Mouse (Mus musculus) Patski (cell line): ENCODE measurements at regions not wholly inside any gene's neighbourhood (a gene's known extent, or its start where the extent isn't known, plus 50 kb on each side); places are given as distances from the start of the nearest gene placed in this dataset.

Experiments used
- ATAC-seq: fragments of 100-300 bp; one replicate; pipeline ENCODE4 v1.8.0; 2021
- CTCF ChIA-PET: fragments of 350-600 bp; sonication (Branson Sonifier 250); formaldehyde crosslinking; loops from one replicate; lab custom pipeline; 2022; ENCODE audit warnings: inconsistent platforms; lab: Charles Lee
- POLR2A ChIA-PET: fragments of 350-600 bp; sonication (Branson Sonifier 250); formaldehyde crosslinking; loops from one replicate; lab custom pipeline; 2022; ENCODE audit warnings: antibody characterized with exemption, inconsistent platforms; lab: Charles Lee
- DNase-seq: peaks from one replicate; pipeline ENCODE4 v3.0.0-alpha.2; 2011; ENCODE audit warnings: low read depth, low spot score
- H3K27me3 ChIP-seq: fragments of 371-371 bp; one replicate; pipeline ENCODE4 v1.5.1; 2021
- CTCF ChIP-seq: fragments of 100-300 bp; IDR thresholded peaks from one replicate; pipeline ENCODE4 v1.5.1; 2021
- in situ Hi-C: fragments of 300-500 bp; cut with MboI; formaldehyde crosslinking; loops from 3 replicates; pipeline ENCODE4 v1.11.1; 2018; ENCODE audit warnings: low pct_unique_long_range_greater_than_20kb, mixed read lengths

DNA sequence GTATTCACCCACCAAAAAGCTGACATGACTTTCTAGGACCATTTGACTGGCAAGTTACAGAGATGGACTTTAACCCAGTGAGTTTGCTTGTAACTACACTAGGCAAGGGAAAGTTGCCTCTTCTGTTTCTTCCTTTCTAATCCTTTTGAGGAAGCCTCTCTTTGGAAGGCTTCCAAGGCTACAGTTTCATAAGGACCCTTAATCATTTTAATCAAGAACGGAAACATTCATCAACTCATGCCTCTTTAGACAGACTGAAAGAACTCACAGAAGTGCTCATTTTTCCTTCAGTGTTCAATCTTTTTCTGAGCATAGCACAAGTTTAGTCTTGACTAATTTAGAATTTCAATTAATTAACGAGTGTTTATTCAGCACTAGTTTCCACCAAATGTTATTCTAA, 84.2 kb downstream of the Ddx1 start:
- DNase-seq = no peak
- no peak for ATAC-seq
- CTCF ChIA-PET = no interaction called here
- H3K27me3 ChIP-seq = no peaks in the 10 kb centered on the region
- in situ Hi-C loops = no loop called here
- POLR2A ChIA-PET = no interaction called here
- no peak for TF ChIP-seq CTCF

- DNase-seq = no peak
- CTCF ChIA-PET = interaction anchor here (1.0 kb wide), 1 partner anchor 42 kb away, joined by 3 read pairs; no protein-coding TSS in a partner anchor
- H3K27me3 ChIP-seq = no peaks in the 10 kb centered on the region
- POLR2A ChIA-PET = no interaction called here
- no peak for TF ChIP-seq CTCF
- in situ Hi-C loops = no loop called here
- no peak for ATAC-seq
These were observed 88.0 kb downstream of the Ddx1 start for GRCm38 (mm10) chr12:13161051-13161450.

DNA sequence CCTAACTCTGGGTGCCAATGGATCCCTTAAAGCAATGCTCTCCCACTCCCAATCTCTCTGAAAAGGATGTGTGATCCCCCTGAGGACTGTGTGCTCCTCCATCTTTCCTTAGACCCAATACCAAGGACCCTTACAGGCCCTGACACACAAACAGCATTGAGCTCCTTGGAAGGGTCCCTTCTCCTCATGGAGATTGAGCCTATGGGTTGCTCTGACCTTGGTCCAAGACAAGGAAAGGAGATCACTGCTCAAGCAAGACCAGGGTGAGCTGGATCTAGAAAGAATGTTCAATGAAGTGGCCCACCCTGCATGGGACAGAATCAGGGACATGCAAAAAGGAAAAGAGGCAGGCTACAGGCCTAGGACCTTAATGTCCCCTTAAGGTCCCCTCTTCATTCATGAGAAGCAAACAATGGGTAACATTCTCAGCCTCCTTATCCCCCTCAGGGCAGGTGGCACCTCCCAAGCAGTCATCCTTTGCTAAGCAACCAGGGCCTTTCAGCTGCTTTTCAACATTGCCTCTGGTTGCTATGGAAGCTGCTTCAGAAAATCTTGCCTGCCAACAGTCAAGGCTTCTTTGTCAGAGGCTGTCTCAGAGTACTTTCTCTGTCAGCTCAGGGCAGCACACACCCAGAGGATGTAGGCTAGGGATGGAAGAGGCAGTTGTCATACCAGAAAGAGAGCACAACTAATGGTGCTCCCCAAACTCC, 89.5 kb downstream of the Ddx1 start:
- no peak for TF ChIP-seq CTCF
- ChIA-PET POLR2A (no interaction called here), CTCF (no interaction called here)
- ATAC-seq (no peak), DNase-seq (no peak)
- in situ Hi-C loops = no loop called here
- no peaks in the 10 kb centered on the region for H3K27me3 ChIP-seq

- ATAC-seq = no peak
- POLR2A ChIA-PET = interaction anchor here (0.6 kb wide), 1 partner anchor 18 kb away, joined by 3 read pairs; no protein-coding TSS in a partner anchor
- in situ Hi-C loops = no loop called here
- no peak for TF ChIP-seq CTCF
- DNase-seq = no peak
- H3K27me3 ChIP-seq = no peaks in the 10 kb centered on the region
- CTCF ChIA-PET = no interaction called here
These were observed 91.2 kb downstream of the Ddx1 start for GRCm38 (mm10) chr12:13157666-13158381.

GRCm38 (mm10) chr12:13157089-13157488, 91.9 kb downstream of the Ddx1 start:
- ATAC-seq (no peak), DNase-seq (no peak)
- no peak for TF ChIP-seq CTCF
- no peaks in the 10 kb centered on the region for H3K27me3 ChIP-seq
- ChIA-PET CTCF (no interaction called here), POLR2A (interaction anchor here (0.6 kb wide), 1 partner anchor 18 kb away, joined by 3 read pairs; no protein-coding TSS in a partner anchor)
- in situ Hi-C loops = no loop called here

DNA sequence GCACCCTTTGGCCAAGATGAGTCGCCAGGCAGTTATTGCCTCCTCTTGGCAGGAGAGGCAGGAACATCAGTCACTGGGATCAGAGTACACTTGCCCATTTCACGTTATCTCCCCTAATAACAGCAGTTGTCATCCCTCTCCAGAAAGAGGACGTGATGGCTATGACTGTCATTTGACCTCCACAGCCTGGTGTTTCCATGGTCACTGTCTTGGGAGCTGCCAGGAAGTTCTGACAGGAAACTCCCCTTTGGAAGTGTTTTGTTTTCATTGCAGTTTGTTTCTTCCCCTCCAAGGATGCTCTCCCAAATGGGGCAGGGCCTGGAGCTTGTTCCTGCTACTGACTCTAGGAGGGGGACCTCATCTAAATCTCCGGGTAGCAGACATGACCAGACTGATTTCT, 98.3 kb downstream of the Ddx1 start:
- DNase-seq = no peak
- POLR2A ChIA-PET = no interaction called here
- no peak for ATAC-seq
- no peaks in the 10 kb centered on the region for H3K27me3 ChIP-seq
- CTCF ChIA-PET = no interaction called here
- TF ChIP-seq CTCF = no peak
- in situ Hi-C loops = no loop called here

- no peaks in the 10 kb centered on the region for H3K27me3 ChIP-seq
- in situ Hi-C loops = no loop called here
- ChIA-PET CTCF (no interaction called here), POLR2A (no interaction called here)
- no peak for ATAC-seq
- no peak for TF ChIP-seq CTCF
- no peak for DNase-seq
These were observed 101.8 kb downstream of the Ddx1 start for GRCm38 (mm10) chr12:13147251-13147650.

- ATAC-seq (no peak), DNase-seq (no peak)
- no peak for TF ChIP-seq CTCF
- in situ Hi-C loops = no loop called here
- ChIA-PET CTCF (interaction anchor here (1.5 kb wide), 1 partner anchor 11 kb away, joined by 4 read pairs; no protein-coding TSS in a partner anchor), POLR2A (interaction anchor here (0.9 kb wide), 1 partner anchor 356 kb away, joined by 3 read pairs; no protein-coding TSS in a partner anchor)
- H3K27me3 ChIP-seq = no peaks in the 10 kb centered on the region
These were observed 103.6 kb downstream of the Ddx1 start for GRCm38 (mm10) chr12:13145186-13146115.

DNA sequence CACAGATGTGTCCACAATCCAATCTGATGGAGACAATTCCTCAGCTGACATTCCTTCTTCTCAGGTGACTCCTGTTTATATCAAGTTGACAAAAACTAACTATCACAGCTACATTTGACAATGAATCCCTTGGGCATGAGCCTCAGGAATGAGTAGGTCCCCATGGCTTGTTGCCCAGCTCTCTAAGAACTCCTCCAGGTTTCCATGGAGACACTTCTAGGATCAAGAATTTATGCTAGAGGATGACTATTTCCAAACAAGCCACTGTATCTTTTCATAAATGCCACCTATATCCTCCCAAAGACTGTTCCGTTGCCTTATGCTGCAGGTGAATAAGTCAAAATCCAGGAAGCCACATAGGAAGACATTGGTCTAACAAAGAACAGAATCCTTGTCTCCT, 104.3 kb downstream of the Ddx1 start:
- ChIA-PET POLR2A (interaction anchor here (0.9 kb wide), 1 partner anchor 356 kb away, joined by 3 read pairs; no protein-coding TSS in a partner anchor), CTCF (interaction anchor here (1.5 kb wide), 1 partner anchor 10 kb away, joined by 4 read pairs; no protein-coding TSS in a partner anchor)
- in situ Hi-C loops = no loop called here
- DNase-seq (no peak), ATAC-seq (no peak)
- H3K27me3 ChIP-seq = no peaks in the 10 kb centered on the region
- TF ChIP-seq CTCF = no peak

- POLR2A ChIA-PET = no interaction called here
- DNase-seq (no peak), ATAC-seq (no peak)
- in situ Hi-C loops = no loop called here
- TF ChIP-seq CTCF = no peak
- CTCF ChIA-PET = no interaction called here
- H3K27me3 ChIP-seq = no peaks in the 10 kb centered on the region
These were observed 108.4 kb downstream of the Ddx1 start for GRCm38 (mm10) chr12:13140636-13141035.
